Mouse (Mus musculus) liver, postnatal 0 days (tissue): ENCODE data around the gene Nol3.

ENCODE experiments used
- CTCF ChIP-seq: sonication (generic); IDR thresholded peaks from 2 replicates; pipeline ENCODE4 v1.5.1; 2016; ENCODE audit warnings: antibody characterized with exemption, low read depth
- EP300 ChIP-seq: IDR thresholded peaks from 2 replicates; pipeline ENCODE4 v1.6.1; 2016; ENCODE audit warnings: antibody characterized with exemption, low read depth, mild to moderate bottlenecking

- TF ChIP-seq EP300 (no peak), CTCF (no peak)
Observed at GRCm38 (mm10) chr8:105251954-105252353, 24.0 kb upstream of the Nol3 start.
